ENCODE assay signal across 11 mouse cellular contexts in the genomic region with DNA sequence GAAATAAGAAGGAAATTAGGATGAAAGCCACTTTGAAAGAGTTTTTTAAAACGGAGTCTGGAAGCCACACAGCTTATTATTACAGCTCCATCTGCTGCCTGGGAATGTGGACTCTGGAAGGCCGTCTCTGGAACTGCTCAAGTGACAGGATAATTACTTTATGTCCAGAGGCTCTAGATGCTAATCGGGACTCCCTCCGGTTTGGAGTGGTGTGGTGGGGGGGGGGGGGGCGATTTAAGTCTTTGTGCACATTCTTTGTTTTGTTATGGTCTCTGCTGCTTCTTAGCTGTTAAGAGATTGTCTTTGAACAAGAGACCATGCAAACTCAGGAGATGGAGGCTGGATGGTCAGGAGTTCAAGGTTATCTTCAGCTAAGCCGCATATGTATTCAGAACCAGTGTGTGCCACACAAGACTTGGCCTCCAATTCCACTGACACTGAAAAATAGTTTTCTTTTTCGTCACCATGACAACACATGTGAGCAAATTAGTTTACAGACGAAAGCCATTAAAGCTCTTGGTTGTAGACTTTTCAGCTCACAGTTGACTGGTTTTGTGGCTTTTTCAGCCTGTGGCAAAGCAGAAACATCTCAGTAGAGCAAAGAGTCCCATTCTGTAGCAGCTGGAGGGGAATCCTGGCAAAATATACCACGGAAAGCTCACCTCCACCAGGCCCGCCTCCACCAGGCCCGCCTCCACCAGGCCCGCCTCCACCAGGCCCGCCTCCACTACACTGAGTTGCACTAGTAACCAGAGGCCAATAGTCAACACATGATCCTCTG. TPM values are rescaled to one million over a fixed set of nuclear protein-coding genes. Genes with fewer than 3 reads are reported as not detected.
DNase-seq lines count a peak whose midpoint lies in the region; ATAC-seq lines count a peak whose summit lies in the region.
"Had no signal": no experiment of that assay in that cellular context is flagged by ENCODE, and none has a peak within 500 bp of the region (broad histone marks: within the 10 kb centered on the region; RNA-seq: fewer than 3 reads in every experiment).

No protein-coding gene starts in this region.

- ATAC-seq in liver, embryonic 11.5 days (replicated peaks; ENCODE audit: low FRiP score), result no peak
- ATAC-seq in kidney, embryonic 14.5 days (ENCODE audit: low FRiP score, low TSS enrichment), result peak; percentile 78
- ATAC-seq in neural tube, embryonic 15.5 days (ENCODE audit: low FRiP score), result no peak

- H3K9me3 ChIP-seq in liver, embryonic 11.5 days (ENCODE audit: control insufficient read depth, low read length), result peaks cover 5% of the 10 kb centered on the region
- 0 out of 2 replicates have a peak, but pooled peaks cover 3% of the 10 kb centered on the region for H3K9me3 ChIP-seq in embryonic facial prominence, embryonic 10.5 days
- 0 out of 2 replicates have a peak, but pooled peaks cover 2% of the 10 kb centered on the region for H3K9me3 ChIP-seq in kidney, embryonic 14.5 days (ENCODE audit: control insufficient read depth, low read length)
- H3K9me3 ChIP-seq in neural tube, embryonic 15.5 days (replicated peaks), result no peaks in the 10 kb centered on the region
- H3K9me3 ChIP-seq: liver, embryonic 13.5 days; neural tube, embryonic 12.5 days had no signal

- no peak overlapping the region for H3K4me3 ChIP-seq in liver, embryonic 11.5 days (ENCODE audit: low read depth, low read length)
- no peak overlapping the region for H3K4me3 ChIP-seq in embryonic facial prominence, embryonic 10.5 days
- no peak overlapping the region for H3K4me3 ChIP-seq in kidney, embryonic 14.5 days (ENCODE audit: low read length)
- H3K4me3 ChIP-seq in neural tube, embryonic 15.5 days (replicated peaks), result no peak overlapping the region
- H3K4me3 ChIP-seq: liver, embryonic 13.5 days; neural tube, embryonic 12.5 days had no signal

- no peaks in the 10 kb centered on the region for H3K36me3 ChIP-seq in liver, embryonic 11.5 days (ENCODE audit: control insufficient read depth, insufficient read depth, low read length)
- no peaks in the 10 kb centered on the region for H3K36me3 ChIP-seq in embryonic facial prominence, embryonic 10.5 days (replicated peaks)
- H3K36me3 ChIP-seq in kidney, embryonic 14.5 days (ENCODE audit: control insufficient read depth, insufficient read depth, low read length), result no peaks in the 10 kb centered on the region
- no peaks in the 10 kb centered on the region for H3K36me3 ChIP-seq in neural tube, embryonic 15.5 days
- H3K36me3 ChIP-seq: liver, embryonic 13.5 days; neural tube, embryonic 12.5 days had no signal

- no peaks in the 10 kb centered on the region for H3K27me3 ChIP-seq in liver, embryonic 11.5 days (replicated peaks; ENCODE audit: control insufficient read depth, insufficient read depth, low read length)
- no peaks in the 10 kb centered on the region for H3K27me3 ChIP-seq in embryonic facial prominence, embryonic 10.5 days (replicated peaks; ENCODE audit: low read depth, poor library complexity, severe bottlenecking)
- no peaks in the 10 kb centered on the region for H3K27me3 ChIP-seq in kidney, embryonic 14.5 days (ENCODE audit: control insufficient read depth, insufficient read depth, low read length)
- no peaks in the 10 kb centered on the region for H3K27me3 ChIP-seq in neural tube, embryonic 15.5 days (replicated peaks)
- H3K27me3 ChIP-seq: liver, embryonic 13.5 days; neural tube, embryonic 12.5 days had no signal

- H3K27ac ChIP-seq in liver, embryonic 11.5 days (ENCODE audit: low read depth, low read length), result peak overlapping the region; percentile 21; the same call in 1 of the 2 replicates
- peak overlapping the region; percentile 79 for H3K27ac ChIP-seq in embryonic facial prominence, embryonic 10.5 days (replicated peaks)
- peak overlapping the region; percentile 44; the same call in 1 of the 2 replicates for H3K27ac ChIP-seq in kidney, embryonic 14.5 days (ENCODE audit: low read depth, low read length)
- H3K27ac ChIP-seq in neural tube, embryonic 15.5 days (replicated peaks), result 0 out of 2 replicates have a peak overlapping the region, but pooled peaks have one; percentile 38
- H3K27ac ChIP-seq: liver, embryonic 13.5 days; neural tube, embryonic 12.5 days had no signal

- no peak overlapping the region for H3K4me2 ChIP-seq in liver, embryonic 11.5 days
- H3K4me2 ChIP-seq in kidney, embryonic 14.5 days (replicated peaks; ENCODE audit: low read depth, low read length), result no peak overlapping the region
- H3K4me2 ChIP-seq in neural tube, embryonic 15.5 days, result no peak overlapping the region
- H3K4me2 ChIP-seq: liver, embryonic 13.5 days; neural tube, embryonic 12.5 days had no signal

- peaks cover 5% of the 10 kb centered on the region for H3K4me1 ChIP-seq in liver, embryonic 11.5 days (replicated peaks; ENCODE audit: control insufficient read depth, insufficient read depth, low read length)
- H3K4me1 ChIP-seq in embryonic facial prominence, embryonic 10.5 days, result peaks cover 42% of the 10 kb centered on the region
- H3K4me1 ChIP-seq in kidney, embryonic 14.5 days (ENCODE audit: control insufficient read depth, insufficient read depth, low read length), result 0 out of 2 replicates have a peak, but pooled peaks cover 6% of the 10 kb centered on the region
- peaks cover 40% of the 10 kb centered on the region for H3K4me1 ChIP-seq in neural tube, embryonic 15.5 days

- no peak overlapping the region for H3K9ac ChIP-seq in liver, embryonic 11.5 days (ENCODE audit: low read depth, low read length)
- H3K9ac ChIP-seq in kidney, embryonic 14.5 days (ENCODE audit: low read depth, low read length), result no peak overlapping the region
- no peak overlapping the region for H3K9ac ChIP-seq in neural tube, embryonic 15.5 days (replicated peaks)
- H3K9ac ChIP-seq: liver, embryonic 13.5 days; neural tube, embryonic 12.5 days had no signal

- WGBS in liver, embryonic 11.5 days, result 47% methylated on average over 13 of the region's 13 CpGs
- WGBS in embryonic facial prominence, embryonic 10.5 days, result 30% methylated on average over 13 of the region's 13 CpGs
- 39% methylated on average over 13 of the region's 13 CpGs for WGBS in kidney, embryonic 14.5 days
- WGBS in neural tube, embryonic 15.5 days, result 32% methylated on average over 13 of the region's 13 CpGs

- no peak for DNase-seq in liver, embryonic 11.5 days (ENCODE audit: low spot score)
- no peak for DNase-seq in liver
- DNase-seq in embryonic facial prominence, embryonic 10.5 days (ENCODE audit: low spot score), result peak; percentile 64
- no peak for DNase-seq in gastrocnemius, adult 18-20 months (ENCODE audit: low spot score)
- no peak for DNase-seq in ovary, postnatal 36 days (ENCODE audit: low spot score)
- no peak for DNase-seq in ovary, postnatal 10 days (ENCODE audit: low spot score)
- DNase-seq: cerebellum, adult 11 months; liver, embryonic 13.5 days had no signal

RNA-seq across cellular contexts. Expression of a gene that starts 31.4 kb away (rescaled TPM):
- 105 and 106 TPM in 2 replicates for polyA plus RNA-seq in liver, embryonic 11.5 days (2014; fragmentation: Nextera tagmentation; extraction: Ambion mirVana)
- 116 and 118 TPM in 2 replicates for polyA plus RNA-seq in embryonic facial prominence, embryonic 10.5 days (2016; fragmentation: Nextera tagmentation; extraction: Ambion mirVana)
- 86.1 and 115 TPM in 2 replicates for polyA plus RNA-seq in kidney, embryonic 14.5 days (2014; fragmentation: Nextera tagmentation; extraction: Ambion mirVana)
- 43.8 and 51.4 TPM in 2 replicates for polyA plus RNA-seq in neural tube, embryonic 15.5 days (2015; fragmentation: Nextera tagmentation; extraction: Ambion mirVana)
- total RNA-seq in gastrocnemius, adult 18-20 months (2021), result 10 to 100 TPM; 40.2 to 41.0 TPM

Comparison
In these comparisons a context has a peak if more than half of its experiments do, and no peak if none do; other contexts are left out.
1. H3K27ac ChIP-seq: peak in every context shown above with its lines; median percentile 79 in embryonic facial prominence, embryonic 10.5 days; 44 in kidney, embryonic 14.5 days; 38 in neural tube, embryonic 15.5 days; 21 in liver, embryonic 11.5 days.